Mouse (Mus musculus) kidney, adult 11 months (tissue): ENCODE measurements at regions not wholly inside any gene's neighbourhood (a gene's known extent, or its start where the extent isn't known, plus 50 kb on each side); places are given as distances from the start of the nearest gene placed in this dataset.
"Not testable (repeated sequence)": the region's sequence is repeated elsewhere in the genome, so short reads cannot be mapped to it uniquely, and the experiment has no call there.

Source experiments
- DNase-seq: peaks from one replicate; pipeline ENCODE4 v3.0.0; 2022

DNA sequence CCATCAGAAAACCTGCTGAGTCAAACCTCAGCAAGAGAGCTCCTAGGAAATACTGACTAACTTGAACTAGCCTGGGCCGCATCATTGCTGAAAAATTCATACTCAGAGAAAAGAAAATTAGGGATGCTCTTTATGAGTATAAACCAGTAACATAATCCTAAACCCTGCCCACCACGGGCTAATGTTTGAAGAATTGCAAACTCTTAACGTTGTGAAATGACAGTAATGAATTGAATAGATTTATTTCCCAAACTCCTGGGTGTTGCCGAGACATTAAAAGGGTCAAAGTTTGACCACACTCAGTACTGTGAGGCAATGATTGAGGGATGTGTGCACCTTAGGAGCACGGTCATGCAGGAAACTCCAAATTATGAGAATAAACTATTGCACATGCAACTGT is 125.3 kb downstream of the Gipc2 start:
- DNase-seq: no peak

DNA sequence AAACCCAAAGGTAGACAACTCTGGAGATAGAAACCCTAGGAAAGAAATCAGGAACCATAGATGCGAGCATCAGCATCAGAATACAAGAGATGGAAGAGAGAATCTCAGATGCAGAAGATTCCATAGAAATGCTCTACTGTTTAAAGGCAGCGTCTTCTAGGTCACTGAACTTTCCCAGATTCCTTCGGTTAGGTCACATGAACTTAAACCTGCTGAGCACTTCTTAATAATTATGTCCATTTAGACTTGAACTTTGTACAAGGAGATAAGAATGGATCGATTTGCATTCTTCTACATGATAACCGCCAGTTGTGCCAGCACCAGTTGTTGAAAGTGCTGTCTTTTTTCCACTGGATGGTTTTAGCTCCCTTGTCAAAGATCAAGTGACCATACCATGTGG is 129.2 kb downstream of the Gipc2 start:
- DNase-seq: not testable (repeated sequence)

DNA sequence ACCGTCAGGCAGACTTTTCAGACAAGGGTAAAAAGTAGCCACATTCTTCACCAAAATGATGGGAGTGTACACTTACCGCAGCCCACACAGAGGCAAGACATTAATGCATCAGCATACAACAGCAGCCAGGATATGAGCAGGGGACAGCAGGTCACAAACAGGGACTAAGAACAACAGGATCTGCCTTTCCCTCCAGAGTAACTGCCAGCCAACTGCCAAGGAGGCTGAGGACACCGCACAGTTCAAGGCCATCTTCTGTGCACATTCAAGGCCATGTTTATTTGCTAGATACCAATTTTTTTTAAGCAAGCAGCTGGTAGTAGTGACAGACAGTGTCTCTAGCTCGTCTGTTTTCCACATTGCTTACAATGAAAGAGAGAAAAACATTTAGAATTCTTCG is 130.6 kb downstream of the Gipc2 start:
- DNase-seq: no peak

DNA sequence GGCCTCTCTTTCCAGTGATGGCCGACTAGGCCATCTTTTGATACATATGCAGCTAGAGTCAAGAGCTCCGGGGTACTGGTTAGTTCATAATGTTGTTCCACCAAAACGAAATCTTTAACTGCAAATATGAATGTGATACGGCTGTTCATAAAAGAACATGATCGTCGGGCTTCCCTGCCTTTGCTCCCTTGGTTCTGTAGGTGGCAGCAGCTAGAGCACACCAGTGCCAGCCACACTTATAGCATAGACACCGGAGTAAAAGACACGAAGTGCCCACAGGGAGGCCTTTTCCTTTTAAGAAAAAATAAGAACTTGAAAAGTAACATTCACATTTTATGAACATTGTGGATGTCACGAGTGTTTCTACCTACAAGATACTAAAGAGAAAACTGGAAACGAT is 131.3 kb downstream of the Gipc2 start:
- DNase-seq: no peak

DNA sequence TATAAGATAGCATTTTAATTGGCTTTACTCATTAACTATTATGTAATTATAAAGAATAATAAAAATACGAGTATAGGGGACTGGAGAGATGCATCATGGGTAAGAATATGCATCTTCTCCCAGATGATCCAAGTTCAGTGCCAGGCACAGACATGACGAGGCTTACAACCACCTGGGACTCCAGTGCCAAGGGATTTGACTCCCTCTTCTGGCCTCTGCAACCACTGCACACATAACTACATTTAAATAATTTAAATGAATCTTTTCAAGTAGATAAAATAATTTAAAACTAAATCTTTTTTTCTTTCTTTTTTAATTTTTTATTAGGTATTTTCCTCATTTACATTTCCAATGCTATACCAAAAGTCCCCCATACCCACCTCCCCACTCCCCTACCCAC is 131.8 kb downstream of the Gipc2 start:
- DNase-seq: no peak

DNA sequence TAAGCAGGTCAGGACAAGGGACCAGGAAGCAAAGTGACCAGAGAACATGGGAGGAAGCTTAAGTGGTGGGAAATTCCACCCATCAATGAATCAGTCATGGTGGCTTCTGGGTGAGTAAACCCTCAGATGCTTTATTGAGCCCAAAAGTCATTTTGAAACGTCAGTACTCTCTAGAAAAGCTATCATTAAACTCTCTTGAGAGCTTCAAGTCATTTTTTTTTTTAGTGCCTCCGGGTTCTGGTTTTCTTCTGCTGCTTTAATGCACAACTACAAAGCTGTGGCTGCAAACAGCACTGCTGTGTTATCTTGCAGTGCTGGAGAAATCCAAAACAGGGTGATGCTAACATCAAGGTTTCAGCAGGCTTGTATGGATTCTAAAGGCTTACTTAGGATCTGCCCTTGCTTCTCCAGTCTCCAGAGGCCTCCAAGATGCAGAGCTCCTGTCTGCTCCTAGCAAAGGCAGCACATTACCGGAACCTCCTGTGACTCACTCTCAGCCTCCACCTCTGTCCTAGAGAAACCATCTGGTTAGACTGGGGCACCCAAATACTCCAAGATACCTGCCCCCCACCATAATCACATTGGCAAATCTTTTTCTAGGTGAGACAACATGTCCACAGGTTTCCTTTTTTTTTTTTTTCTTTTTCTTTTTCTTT is 133.2 kb downstream of the Gipc2 start:
- DNase-seq: no peak

DNA sequence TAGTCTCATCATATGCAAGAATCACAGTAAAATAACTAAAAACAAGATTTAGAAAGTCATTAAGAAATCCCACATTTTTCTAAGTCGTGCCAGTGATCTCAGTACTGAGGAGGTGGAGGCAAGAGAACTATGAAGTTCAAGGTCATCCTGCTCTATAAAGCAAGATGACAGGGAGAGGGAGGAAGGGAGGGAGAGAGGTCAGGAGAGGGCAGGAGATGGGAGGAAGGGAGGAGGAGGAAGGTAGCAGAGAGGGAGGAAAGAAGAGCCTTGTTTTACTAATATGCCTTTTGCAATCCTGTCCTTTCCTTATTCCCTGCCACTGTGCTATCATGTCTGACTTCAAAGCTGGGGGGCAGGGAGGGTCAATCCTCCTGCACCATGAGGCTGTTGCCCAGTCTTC is 137.3 kb downstream of the Gipc2 start:
- DNase-seq: no peak

DNA sequence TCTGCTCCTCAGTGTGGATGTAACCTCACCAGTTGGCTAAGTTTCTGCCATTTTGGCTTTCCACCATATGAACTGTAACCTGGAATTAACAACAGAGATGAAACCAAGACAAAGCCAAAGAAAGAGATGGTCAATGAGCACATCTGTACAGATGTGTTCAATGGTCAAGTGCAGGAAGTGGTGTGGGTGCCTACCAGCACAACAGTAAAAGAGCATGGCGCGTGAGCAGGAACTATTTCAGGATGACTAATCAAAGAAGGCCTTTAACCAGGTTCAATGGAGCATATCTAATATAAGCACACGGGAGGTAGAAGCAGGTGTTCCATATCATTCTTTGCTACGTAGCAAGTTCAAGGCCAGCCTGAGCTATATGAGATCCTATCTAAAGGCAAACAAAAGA is 140.0 kb downstream of the Gipc2 start:
- DNase-seq: no peak

DNA sequence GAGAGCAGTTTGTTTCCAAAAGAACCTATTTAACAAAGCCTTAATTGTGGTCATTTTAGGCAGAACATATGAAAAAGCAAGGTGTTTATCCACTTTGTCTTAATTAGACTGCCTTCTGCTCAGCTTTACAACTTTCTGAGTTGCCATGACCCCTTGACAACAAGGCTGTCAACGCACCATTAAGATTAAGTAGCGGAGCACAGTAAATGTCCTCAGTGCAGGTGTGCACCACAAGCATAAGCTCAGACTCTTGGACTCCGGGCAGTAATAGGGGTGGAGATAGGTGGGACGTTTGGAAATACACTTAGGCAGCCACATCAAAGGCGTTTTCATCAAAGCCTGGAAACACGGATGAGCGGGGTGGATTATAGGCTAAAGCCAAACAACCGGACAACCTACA is 140.9 kb downstream of the Gipc2 start:
- no peak for DNase-seq

DNA sequence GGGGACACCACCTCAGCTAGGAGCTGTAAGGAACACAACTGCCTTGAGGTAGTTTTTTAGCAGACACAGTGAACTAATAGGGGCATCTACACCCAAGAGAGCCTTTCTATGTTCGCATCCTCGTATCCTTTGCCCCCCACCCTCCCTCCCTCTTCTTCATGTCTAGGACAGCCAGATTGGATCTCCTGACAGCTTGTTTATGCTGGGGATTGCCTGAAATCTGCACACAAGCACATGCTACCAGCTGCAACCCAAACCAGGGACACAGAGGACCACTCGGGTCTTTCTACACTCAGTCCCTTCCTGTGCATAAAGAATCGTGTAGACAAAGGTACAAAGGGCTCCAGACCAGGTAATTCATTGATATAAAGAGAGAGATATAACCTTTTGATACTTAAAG is 159.3 kb downstream of the Gipc2 start:
- DNase-seq: no peak

DNA sequence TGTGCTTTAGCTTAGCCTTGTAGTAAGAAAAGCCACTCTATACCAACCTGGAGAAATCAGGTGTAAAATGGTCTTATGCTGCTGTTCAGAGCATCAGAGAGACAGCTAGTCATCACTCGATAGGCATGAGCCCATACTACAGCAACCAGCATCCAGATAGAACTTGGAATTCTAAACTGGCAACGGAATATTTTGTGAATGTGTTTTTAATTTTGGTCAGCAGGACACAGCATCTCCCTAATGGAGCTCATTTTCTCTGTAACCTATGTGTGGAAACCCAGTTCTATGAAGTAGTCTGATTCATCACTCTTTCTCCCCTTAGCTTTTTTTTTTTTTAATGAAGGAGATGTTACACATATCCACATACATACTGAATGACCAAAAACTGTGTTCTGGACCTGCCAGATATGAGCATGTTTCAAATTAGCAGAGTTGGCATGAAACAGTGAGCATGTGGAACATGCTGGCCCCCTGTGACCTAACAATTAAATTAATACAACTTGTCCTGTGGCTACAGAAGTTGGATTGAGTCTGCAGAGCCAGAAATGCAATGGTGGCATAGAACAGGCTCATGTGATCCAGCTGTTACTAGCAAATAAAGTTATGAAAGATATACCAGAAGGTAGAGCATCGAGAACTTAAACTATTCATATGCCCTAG is 160.5 kb downstream of the Gipc2 start:
- DNase-seq: no peak

DNA sequence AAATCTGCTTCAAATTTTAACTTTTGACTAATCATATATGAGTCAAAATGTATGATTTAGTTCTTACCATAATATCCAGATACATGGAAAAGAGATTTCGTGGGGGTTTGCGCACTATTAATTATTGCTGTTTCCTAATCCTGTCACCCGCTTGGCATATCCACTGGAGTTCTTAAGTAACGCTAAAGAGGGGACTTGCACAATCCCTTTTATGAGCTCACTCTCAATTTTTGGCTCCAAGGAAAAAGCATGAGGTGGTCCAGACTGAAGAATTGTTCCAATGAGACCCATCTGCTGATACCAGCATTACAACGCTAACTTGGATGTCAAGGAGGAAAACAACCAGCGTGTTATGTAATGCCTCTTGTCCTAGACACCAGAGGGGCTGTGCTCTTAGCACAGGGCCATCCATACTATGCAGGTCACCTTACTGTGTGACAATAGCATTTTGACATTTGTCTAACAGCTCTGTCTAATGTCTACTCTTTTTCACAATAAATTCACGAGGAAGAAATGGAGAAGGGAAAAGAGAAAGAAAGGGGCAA is 161.5 kb downstream of the Gipc2 start:
- no peak for DNase-seq

DNA sequence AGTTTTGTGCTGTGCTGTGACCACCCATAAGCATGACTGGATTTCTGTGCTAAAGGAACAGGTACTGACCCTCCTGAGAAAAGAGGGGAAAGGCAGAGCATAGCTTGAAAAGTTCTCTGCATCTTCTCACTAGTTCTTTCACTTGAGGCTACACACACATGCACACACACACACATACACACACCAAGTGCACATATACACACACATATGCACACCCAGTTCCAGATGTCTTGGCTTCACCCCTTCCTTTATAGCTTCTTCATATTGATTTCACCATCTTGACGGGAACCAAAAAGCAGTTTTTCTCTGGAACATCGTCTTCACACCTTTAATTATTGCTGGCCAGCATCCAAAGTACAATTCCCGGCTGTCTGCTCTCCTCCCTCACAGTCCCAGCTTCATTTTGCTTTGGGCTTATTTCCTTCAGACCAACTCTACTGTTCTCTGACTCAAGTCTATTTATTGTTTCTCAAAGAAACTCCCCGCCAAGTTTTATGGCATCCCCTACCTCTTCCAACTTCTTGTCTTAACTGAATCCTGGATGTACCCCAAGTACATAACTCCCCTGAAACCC is 160.2 kb upstream of the Ptgfr start:
- no peak for DNase-seq

DNA sequence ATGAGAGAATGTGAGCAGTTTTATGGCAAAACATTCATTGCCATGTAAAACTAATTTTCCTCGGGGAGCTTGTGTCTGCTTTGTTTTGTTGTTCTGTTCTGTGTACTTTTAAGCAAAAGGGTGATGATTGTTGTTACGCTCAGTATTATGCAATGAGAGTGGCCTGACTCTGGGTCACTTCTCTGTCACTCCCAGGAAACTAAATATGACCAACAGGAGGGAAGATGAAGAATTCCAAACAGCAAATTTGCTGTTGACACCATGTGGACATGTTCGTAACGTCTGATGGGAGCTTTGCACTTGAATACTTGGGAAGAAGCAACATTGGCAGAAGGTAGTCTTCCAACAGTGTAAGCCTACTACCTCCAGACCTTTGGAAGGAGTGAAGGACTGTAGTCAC is 159.7 kb upstream of the Ptgfr start:
- DNase-seq: no peak

DNA sequence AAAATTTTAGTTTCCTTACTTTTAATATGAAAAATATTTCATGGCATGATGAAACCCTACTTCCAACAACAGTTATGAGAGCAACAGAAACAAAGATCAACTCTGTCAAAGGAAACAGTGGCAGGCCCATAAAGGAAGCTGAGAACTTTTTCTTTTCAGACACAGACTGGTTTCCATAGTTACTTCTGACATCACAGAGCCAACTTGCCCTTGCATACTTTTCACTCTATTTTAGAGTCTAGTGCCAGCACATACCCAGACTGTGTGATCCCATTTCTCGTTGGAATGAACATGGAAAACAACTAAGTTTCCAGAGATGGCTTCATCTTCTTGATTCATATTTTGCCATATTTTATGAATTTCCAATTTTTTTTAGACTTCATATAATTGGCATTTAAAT is 150.8 kb upstream of the Ptgfr start:
- DNase-seq: no peak

DNA sequence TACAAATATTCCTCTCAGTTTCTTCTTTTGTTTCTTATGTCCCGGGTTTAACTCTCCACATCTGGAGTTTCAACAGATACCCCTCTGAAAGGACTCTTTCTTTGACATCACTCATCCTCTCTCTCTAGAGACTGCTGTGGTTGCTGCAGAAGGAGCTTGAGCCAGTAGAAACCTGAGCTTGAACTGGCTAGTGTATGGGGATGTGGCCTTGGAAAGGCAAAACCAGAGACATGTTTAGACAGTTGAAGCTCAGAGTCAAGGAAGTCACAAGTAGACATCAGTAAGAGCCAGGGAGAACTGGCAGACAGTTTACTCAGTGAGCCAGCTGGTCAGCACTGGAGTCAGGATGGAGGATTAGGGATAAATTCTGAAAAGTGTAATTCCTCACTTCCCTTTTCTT is 140.7 kb upstream of the Ptgfr start:
- DNase-seq: no peak

DNA sequence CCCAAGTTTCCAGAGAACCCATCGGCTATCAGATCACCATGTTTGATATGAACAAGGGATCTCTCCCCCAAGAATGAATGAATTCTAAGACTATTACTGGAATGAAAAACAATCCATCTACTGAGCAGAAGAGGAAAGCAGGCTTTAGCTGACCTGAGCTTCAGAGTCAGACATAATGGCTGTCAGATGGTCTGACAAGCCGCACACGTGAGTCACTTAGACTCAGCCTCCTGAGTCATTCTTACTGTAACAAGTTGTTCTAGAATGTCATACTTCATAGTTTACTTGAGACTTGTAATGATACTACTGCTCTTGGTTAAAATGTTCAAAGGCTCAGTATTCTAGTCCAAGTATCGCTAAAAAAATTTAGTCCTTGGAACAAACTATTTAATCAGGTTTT is 140.2 kb upstream of the Ptgfr start:
- DNase-seq: no peak

DNA sequence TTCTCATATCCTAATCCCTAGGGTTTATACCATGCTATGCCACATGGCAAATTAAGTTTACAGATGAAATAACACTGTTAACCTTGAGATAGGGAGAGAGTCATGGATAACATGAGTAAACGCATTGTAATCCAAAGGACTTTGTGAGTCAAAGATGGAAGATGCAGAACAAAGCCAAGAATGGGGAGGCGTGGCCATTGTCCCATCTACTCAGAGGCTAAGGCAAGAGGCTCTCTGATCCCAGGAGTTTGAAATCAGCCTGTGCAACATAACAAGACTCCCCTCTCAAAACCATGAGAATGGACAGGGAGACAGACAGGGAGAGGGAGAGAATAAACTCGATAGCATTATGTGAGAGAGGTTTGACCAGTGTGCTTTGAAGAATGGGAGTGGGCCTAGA is 112.4 kb upstream of the Ptgfr start:
- no peak for DNase-seq

DNA sequence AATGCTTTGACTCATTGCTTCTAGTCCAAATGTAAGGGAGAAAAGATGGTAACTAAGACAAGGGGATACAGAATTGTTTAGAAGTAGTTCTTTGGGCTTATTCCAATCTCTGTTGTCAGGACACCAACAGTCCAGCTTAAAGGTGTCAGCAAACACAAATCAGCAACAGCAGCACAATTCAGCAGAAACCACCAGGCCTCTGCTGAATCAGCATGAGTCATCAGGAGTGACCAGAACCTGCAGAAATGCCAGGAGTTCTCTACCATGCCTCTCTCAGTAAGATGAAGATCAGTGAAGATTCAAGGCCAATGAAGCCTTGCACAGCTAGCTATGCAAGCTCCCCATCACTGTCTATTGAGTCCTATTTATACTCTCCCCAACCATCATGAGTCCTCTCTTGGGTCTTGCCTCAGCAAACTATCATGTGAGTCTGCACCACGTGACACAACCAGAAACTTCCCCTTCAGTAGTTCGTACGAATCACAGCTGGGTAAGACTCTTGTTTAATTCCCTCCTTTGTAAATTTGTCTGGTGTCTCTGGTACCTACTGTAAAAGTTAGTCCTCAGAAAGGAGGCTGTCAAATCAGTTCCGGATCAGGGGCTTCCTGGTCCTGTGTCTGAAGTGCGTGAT is 110.7 kb upstream of the Ptgfr start:
- no peak for DNase-seq

DNA sequence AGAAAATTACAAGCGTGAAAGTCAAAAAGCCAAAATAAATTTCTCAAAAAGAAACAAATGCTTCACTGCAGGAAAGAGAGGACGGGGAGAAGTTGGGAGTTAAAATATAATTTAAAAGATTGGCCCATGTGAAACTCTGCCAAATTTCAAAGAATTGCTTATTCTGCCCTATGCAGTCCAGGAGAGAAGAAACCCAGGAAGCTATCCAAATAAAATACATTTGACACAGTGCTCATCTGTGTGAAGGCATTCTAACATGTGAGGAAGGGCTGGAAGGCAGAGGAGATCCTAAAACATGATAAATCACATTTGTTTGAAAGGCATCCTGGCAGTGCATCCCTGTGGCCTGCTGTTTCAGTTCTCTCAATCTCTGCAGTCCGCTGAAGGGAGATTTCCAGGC is 108.5 kb upstream of the Ptgfr start:
- DNase-seq: no peak

DNA sequence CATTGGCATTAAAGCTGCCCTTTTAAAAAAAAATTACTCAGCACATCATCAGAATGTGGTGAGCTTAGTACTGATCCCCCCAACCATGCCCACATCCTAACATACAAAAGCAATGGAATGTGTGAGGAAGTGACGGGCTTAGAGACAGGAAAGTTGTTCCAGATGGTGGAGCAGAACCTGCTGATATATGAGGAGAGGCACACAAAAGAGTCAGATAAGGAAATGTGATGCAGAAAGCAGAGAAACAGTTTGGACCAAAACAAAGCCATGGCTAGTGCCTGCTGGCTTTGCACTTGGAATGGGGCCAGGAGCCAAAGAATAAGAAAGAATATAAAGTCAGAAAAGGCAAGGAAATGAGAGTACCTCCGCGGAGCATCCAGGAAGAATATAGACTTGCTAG is 106.1 kb upstream of the Ptgfr start:
- DNase-seq: no peak

DNA sequence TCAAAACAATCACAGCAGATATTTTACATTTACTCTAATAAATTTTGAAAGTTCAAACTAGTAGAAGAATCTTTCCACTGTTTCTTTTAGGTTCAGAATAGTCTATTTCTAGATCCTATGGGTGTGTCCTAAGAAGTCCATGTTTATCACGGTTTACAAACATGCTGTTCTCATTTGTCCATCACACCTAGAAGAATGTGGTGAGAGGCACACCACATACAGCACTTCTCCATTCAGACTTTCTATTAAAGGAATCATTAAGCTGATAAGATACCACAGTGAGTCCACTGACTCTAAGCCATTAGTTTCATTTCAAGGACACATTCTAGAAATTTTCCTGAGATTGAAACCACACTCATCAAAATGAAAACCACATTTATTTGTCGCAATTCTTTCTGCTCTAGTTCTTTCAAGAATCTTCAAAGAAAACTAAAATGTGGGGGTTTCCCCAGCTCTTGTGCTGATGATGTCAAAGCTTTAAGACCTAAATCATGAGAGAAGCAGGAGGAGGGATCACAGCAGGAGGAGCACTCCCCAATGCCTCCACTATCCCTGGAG is 101.1 kb upstream of the Ptgfr start:
- DNase-seq: no peak

DNA sequence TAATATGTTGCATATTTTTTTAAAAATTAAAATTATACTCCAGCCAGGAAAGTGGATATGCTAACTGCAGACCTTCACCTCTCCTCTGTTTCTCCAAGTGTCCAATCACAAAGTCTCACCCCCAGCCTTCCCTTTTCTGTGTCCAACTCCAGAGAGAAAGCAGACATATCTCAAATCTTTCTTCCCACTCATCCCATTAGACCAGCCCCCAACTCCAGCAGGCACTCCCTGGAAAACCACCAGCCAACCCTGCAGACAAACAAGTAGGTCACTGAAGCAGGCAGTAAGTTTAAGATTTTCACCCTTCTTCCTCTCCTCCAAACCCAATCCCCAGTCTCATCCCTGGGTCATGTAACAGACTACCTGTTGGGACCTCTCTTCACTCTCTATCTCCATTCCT is 94.2 kb upstream of the Ptgfr start:
- DNase-seq: no peak

DNA sequence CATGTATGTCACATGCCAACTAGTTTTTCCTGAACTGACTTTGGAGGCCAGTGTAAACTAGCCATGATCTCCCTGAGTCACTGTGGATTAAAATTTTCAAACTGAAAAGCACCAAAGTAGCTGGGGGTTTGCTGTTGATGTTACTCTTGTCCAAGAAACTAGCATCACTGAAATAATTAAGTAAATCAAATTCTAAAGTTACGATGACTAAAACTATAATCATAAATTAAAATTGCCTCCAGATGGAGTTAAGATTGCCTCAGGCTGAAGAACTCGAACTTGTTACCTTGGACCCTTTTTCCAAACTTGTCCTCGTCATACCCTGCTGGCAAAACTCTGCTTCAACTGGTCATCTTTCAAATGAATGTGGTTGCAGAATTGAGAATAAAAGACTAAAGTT is 93.7 kb upstream of the Ptgfr start:
- DNase-seq: no peak
